Mouse (Mus musculus) CH12.LX (cell line): ENCODE data around the gene Bicc1. TPM values are rescaled to one million over a fixed set of nuclear protein-coding genes. Genes with fewer than 3 reads are reported as not detected.

Experiments
- DNase-seq: peaks from one replicate; pipeline ENCODE4 v3.0.0-alpha.2; 2013; ENCODE audit errors: extremely low read depth
- H3K27ac ChIP-seq: 2 replicates; pipeline ENCODE4 v1.5.1; 2012; ENCODE audit warnings: low read depth, mild to moderate bottlenecking, control low read depth, moderate library complexity; ENCODE audit not compliant: insufficient read depth
- H3K27me3 ChIP-seq: replicated peaks from 2 replicates; pipeline ENCODE3; 2012; ENCODE audit warnings: inconsistent platforms
- H3K36me3 ChIP-seq, 2 experiments: replicated peaks in 1 of 2; 2 replicates each; pipeline versions ENCODE3 to v1.6.1; 2012; ENCODE audit warnings: inconsistent platforms in 1 of 2, low read length in 1 of 2, mild to moderate bottlenecking in 1 of 2, mixed read lengths in 1 of 2, moderate library complexity in 1 of 2; ENCODE audit not compliant: control insufficient read depth in 1 of 2, insufficient read depth in 1 of 2
- H3K4me1 ChIP-seq, 2 experiments: 2 replicates each; pipeline ENCODE4 v1.6.1; 2012; ENCODE audit warnings: inconsistent platforms in 1 of 2, moderate library complexity in 1 of 2; ENCODE audit not compliant: insufficient read depth in 2 of 2, control insufficient read depth in 1 of 2
- H3K4me2 ChIP-seq: 2 replicates; pipeline ENCODE4 v1.6.1; 2012; ENCODE audit warnings: low read depth, mild to moderate bottlenecking, control low read depth; ENCODE audit not compliant: poor library complexity, insufficient read depth, severe bottlenecking
- H3K4me3 ChIP-seq, 3 experiments: fragments of 150-350 bp in 1 of 3; sonication (generic) in 1 of 3; replicated peaks in 1 of 3; 2 replicates each; pipeline versions ENCODE3 to v1.5.1; 2011 to 2012; ENCODE audit warnings: low read depth in 2 of 3, low read length in 2 of 3, mild to moderate bottlenecking in 2 of 3, moderate library complexity in 2 of 3, control low read depth in 1 of 3, improper control_type of control experiment in 1 of 3, inconsistent platforms in 1 of 3, mixed read lengths in 1 of 3; ENCODE audit not compliant: poor library complexity in 1 of 3
- H3K79me2 ChIP-seq: replicated peaks from 2 replicates; pipeline ENCODE4 v1.6.1; 2012; ENCODE audit warnings: mild to moderate bottlenecking, moderate library complexity; ENCODE audit not compliant: control insufficient read depth, poor library complexity, insufficient read depth, severe bottlenecking; ENCODE audit errors: extremely low read depth
- H3K9ac ChIP-seq: 2 replicates; pipeline ENCODE4 v1.6.1; 2012; ENCODE audit warnings: low read depth, mild to moderate bottlenecking, control low read depth, moderate library complexity; ENCODE audit not compliant: insufficient read depth
- H3K9me3 ChIP-seq: replicated peaks from 2 replicates; pipeline ENCODE3; 2012; ENCODE audit warnings: low read length, inconsistent platforms, mixed read lengths
- CHD1 ChIP-seq: IDR thresholded peaks from 2 replicates; pipeline ENCODE4 v1.6.1; 2012; ENCODE audit warnings: low read depth, low read length, improper control_type of control experiment, inconsistent platforms
- CTCF ChIP-seq, 2 experiments: IDR thresholded peaks in 1 of 2; conservative IDR thresholded peaks in 1 of 2; 2 replicates each; pipeline ENCODE4 v1.5.1; 2011 to 2012; ENCODE audit warnings: low read depth in 2 of 2, low read length in 2 of 2, improper control_type of control experiment in 1 of 2, inconsistent platforms in 1 of 2, mild to moderate bottlenecking in 1 of 2, moderate library complexity in 1 of 2
- E2F4 ChIP-seq: IDR thresholded peaks from 2 replicates; pipeline ENCODE4 v1.6.1; 2011; ENCODE audit warnings: low read depth, low read length, improper control_type of control experiment; ENCODE audit not compliant: insufficient replicate concordance
- IRF4 ChIP-seq: IDR thresholded peaks from 2 replicates; pipeline ENCODE4 v1.6.1; 2014; ENCODE audit warnings: low read depth, mild to moderate bottlenecking, inconsistent platforms, low read length, improper control_type of control experiment
- JUND ChIP-seq: conservative IDR thresholded peaks from 2 replicates; pipeline ENCODE4 v1.6.1; 2011; ENCODE audit warnings: low read depth, low read length, improper control_type of control experiment
- MAFK ChIP-seq: IDR thresholded peaks from 2 replicates; pipeline ENCODE4 v1.6.1; 2011; ENCODE audit warnings: low read length, improper control_type of control experiment; ENCODE audit not compliant: insufficient replicate concordance
- MXI1 ChIP-seq: IDR thresholded peaks from 2 replicates; pipeline ENCODE4 v1.6.1; 2011; ENCODE audit warnings: mild to moderate bottlenecking, low read depth, low read length, improper control_type of control experiment
- MYC ChIP-seq: IDR thresholded peaks from 2 replicates; pipeline ENCODE4 v1.6.1; 2011; ENCODE audit warnings: low read depth, mild to moderate bottlenecking, improper control_type of control experiment, low read length
- NRF1 ChIP-seq: IDR thresholded peaks from 2 replicates; pipeline ENCODE4 v1.6.1; 2014; ENCODE audit warnings: low read depth, mild to moderate bottlenecking, inconsistent platforms, low read length, improper control_type of control experiment, moderate library complexity
- POLR2A ChIP-seq: IDR thresholded peaks from 2 replicates; pipeline ENCODE4 v1.6.1; 2011; ENCODE audit warnings: low read depth, mild to moderate bottlenecking, improper control_type of control experiment, low read length
- POLR2AphosphoS2 ChIP-seq: IDR thresholded peaks from 2 replicates; pipeline ENCODE4 v1.6.1; 2011; ENCODE audit warnings: low read depth, low read length, improper control_type of control experiment
- RAD21 ChIP-seq: IDR thresholded peaks from 2 replicates; pipeline ENCODE4 v1.6.1; 2011; ENCODE audit warnings: low read depth, mild to moderate bottlenecking, low read length, improper control_type of control experiment, moderate library complexity
- SMC3 ChIP-seq: IDR thresholded peaks from 2 replicates; pipeline ENCODE4 v1.6.1; 2011; ENCODE audit warnings: low read depth, low read length, improper control_type of control experiment
- TBP ChIP-seq: conservative IDR thresholded peaks from 2 replicates; pipeline ENCODE4 v1.6.1; 2011; ENCODE audit warnings: low read depth, low read length, improper control_type of control experiment
- TCF12 ChIP-seq: IDR thresholded peaks from 2 replicates; pipeline ENCODE4 v1.6.1; 2014; ENCODE audit warnings: low read depth, mild to moderate bottlenecking, inconsistent platforms, low read length, improper control_type of control experiment
- UBTF ChIP-seq: IDR thresholded peaks from 2 replicates; pipeline ENCODE4 v1.6.1; 2012; ENCODE audit warnings: low read depth, mild to moderate bottlenecking, inconsistent platforms, low read length, improper control_type of control experiment, moderate library complexity
- USF2 ChIP-seq: conservative IDR thresholded peaks from 2 replicates; pipeline ENCODE4 v1.6.1; 2011; ENCODE audit warnings: low read depth, low read length, improper control_type of control experiment
- ZMIZ1 ChIP-seq: IDR thresholded peaks from 2 replicates; pipeline ENCODE4 v1.6.1; 2012; ENCODE audit warnings: low read depth, mild to moderate bottlenecking, inconsistent platforms, low read length, improper control_type of control experiment
- ZNF384 ChIP-seq: IDR thresholded peaks from 2 replicates; pipeline ENCODE4 v1.6.1; 2012; ENCODE audit warnings: low read depth, low read length, improper control_type of control experiment, inconsistent platforms
- dilution Hi-C: fragments of 300-500 bp; cut with MboI; formaldehyde crosslinking; loops from 2 replicates; pipeline ENCODE4 v1.14.3; 2020; ENCODE audit warnings: low sequenced_read_pairs; ENCODE audit not compliant: extremely low pct_unique_long_range_greater_than_20kb, extremely low pct_ligation_motif_present
- in situ Hi-C: fragments of 300-500 bp; cut with MboI; formaldehyde crosslinking; loops from 3 replicates; pipeline ENCODE4 v1.14.3; 2019; ENCODE audit warnings: low sequenced_read_pairs, low pct_ligation_motif_present, low pct_unique_long_range_greater_than_20kb, mixed read lengths
- polyA plus RNA-seq: library from polyadenylated mRNA; unstranded; fragments of >175 nt; gene quantifications from 2 replicates; pipeline ENCODE4 v1.2.1, GENCODE M21; 2012; ENCODE audit warnings: low read depth; ENCODE audit not compliant: insufficient read length
- total RNA-seq, 2 experiments: library from RNA; depleted of rRNA; stranded (reverse); fragments of 300-350 nt in 1 of 2; fragments of >200 nt in 1 of 2; gene quantifications; 2 replicates each; pipeline ENCODE4 v1.2.3; 2012 to 2014

The Bicc1 gene
- total and polyA plus RNA-seq, 3 experiments: not detected

DNA sequence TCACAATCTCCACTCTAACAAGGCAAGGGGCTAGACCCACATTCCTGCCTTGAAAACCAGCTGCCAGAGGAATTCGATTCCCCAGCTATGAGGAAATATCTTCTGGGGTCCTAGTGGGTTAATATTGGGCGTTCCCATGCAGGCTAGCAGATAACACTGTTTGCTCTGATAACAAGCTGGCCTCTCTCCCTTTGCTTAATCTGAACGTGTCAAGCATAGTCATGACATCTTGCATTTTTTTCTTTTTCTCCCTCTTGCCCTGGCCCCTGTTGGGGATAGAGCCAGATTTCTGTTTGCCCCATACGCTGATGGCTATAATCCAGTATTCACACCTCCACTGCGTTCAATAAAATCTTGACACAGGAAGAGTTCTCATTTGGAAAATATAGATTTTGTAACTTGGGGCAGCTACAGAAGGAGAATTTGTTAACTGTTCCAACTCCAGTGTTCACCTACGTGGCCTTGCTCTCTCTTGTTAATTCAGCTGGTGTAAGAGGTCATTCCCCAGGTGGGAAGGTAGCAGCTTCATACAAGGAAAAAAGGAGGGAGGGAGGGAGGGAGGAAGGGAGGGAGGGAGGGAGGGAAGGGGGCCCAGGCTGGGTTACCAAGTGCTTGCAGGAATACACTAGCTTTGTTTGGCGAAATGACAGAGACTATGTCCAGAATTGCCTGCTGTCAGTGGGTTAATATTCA lies 24.0 kb upstream of the Bicc1 start:
- no peak overlapping the region for H3K4me2 ChIP-seq
- TF ChIP-seq USF2: no peak
- TF ChIP-seq UBTF: no peak
- TF ChIP-seq ZNF384: no peak
- no peak for TF ChIP-seq SMC3
- TF ChIP-seq MYC: no peak
- TF ChIP-seq CTCF (conservative IDR thresholded peaks at IDR 0.05 in 1 of 2, IDR thresholded peaks at IDR 0.05 in 1 of 2; ENCODE audit: low read depth in 2 of 2, low read length in 2 of 2): no peak
- TF ChIP-seq RAD21: no peak
- no peak for TF ChIP-seq TBP
- TF ChIP-seq TCF12: no peak
- no peak for TF ChIP-seq ZMIZ1
- no peak for TF ChIP-seq MAFK
- TF ChIP-seq IRF4: no peak
- TF ChIP-seq CHD1: no peak
- TF ChIP-seq POLR2A: no peak
- no peak overlapping the region for H3K4me3 ChIP-seq
- no peak overlapping the region for H3K27ac ChIP-seq
- dilution Hi-C loops (no loop called here), in situ Hi-C loops (no loop called here)
- no peaks in the 10 kb centered on the region for H3K79me2 ChIP-seq
- H3K27me3 ChIP-seq: no peaks in the 10 kb centered on the region
- no peak for DNase-seq
- no peaks in the 10 kb centered on the region for H3K4me1 ChIP-seq
- H3K9ac ChIP-seq: no peak overlapping the region
- no peaks in the 10 kb centered on the region for H3K36me3 ChIP-seq
- H3K9me3 ChIP-seq: no peaks in the 10 kb centered on the region

DNA sequence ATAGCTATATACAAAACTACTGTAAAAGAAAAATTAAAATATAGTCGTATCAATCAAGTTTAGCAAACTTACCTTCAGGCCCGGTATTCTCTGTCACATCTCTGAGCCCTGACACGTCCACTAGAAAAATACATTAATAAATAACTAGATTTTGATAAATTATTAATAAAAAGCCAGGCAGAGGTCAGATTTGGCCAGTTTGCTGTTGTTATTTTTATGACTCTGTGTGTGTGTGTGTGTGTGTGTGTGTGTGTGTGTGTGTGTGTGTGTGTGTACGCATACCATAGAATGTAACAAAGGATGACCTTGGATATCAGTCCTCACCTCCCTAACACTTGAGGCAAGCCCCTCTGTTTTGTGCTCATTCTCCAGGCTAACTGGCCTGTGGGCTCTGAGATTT lies 22.4 kb upstream of the Bicc1 start:
- no peak for TF ChIP-seq NRF1
- Histone ChIP-seq H3K27me3 (no peaks in the 10 kb centered on the region), H3K4me1 (no peaks in the 10 kb centered on the region), H3K4me3 (no peak overlapping the region), H3K79me2 (no peaks in the 10 kb centered on the region), H3K27ac (no peak overlapping the region), H3K9me3 (no peaks in the 10 kb centered on the region), H3K36me3 (no peaks in the 10 kb centered on the region), H3K9ac (no peak overlapping the region), H3K4me2 (no peak overlapping the region)
- no peak for DNase-seq
- dilution Hi-C loops: no loop called here
- in situ Hi-C loops: no loop called here

DNA sequence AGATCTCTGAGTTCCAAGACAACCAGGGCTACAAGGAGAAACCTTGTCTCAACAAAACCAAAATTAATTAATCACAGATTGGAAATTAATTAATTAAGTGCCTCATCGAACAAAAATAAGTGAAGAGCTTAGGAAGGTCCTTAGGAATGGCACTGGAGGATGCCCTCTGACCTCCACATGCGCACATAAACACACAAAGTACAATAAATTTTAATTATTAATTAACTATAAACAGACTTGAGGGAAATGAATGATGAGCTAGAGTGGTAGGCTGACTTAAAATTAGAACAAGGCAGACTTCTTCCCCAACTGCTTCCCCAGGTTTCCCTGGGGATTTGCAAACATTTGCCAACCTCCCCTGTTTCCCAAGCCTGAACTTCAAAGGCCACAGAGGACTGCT lies 21.6 kb upstream of the Bicc1 start:
- no peak for TF ChIP-seq MXI1
- TF ChIP-seq POLR2AphosphoS2: no peak
- TF ChIP-seq TBP: no peak
- TF ChIP-seq JUND: no peak
- no peak for TF ChIP-seq MYC
- no peak for TF ChIP-seq E2F4
- no peak for TF ChIP-seq CHD1
- TF ChIP-seq, all 38 proteins: peak for 0
- Histone ChIP-seq H3K4me1 (no peaks in the 10 kb centered on the region), H3K79me2 (no peaks in the 10 kb centered on the region), H3K4me2 (no peak overlapping the region), H3K27ac (no peak overlapping the region), H3K4me3 (no peak overlapping the region), H3K9me3 (no peaks in the 10 kb centered on the region), H3K9ac (no peak overlapping the region), H3K27me3 (no peaks in the 10 kb centered on the region), H3K36me3 (no peaks in the 10 kb centered on the region)
- no peak for DNase-seq
- in situ Hi-C loops: no loop called here
- dilution Hi-C loops: no loop called here
